Mouse (Mus musculus): ENCODE results near the gene Gpc6. TPM values are rescaled to one million over a fixed set of nuclear protein-coding genes. Genes with fewer than 3 reads are reported as not detected.

The Gpc6 gene
- polyA plus RNA-seq, 1 experiment, result 4.7 TPM

DNA sequence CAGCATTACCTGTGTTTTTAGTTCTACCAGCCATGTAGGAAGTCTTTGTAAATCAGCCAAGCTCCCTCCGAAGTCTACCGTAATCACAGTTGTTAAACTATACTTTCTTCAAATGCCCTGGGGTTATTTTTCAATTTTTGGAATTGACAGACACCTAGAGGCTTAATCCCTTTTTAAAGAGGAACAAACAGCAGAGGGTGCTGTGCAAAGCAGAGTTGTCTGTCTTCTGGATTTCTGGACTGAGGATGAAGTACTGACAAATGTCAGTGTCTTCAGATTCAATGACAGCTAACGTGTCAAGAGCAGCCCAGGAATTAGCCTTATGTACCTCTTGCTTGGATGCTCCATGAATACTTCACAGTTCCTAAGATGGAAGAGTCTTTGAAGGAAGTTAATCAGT is 62.2 kb downstream of the Gpc6 start:
- Histone ChIP-seq H3K4me3 (ENCODE audit: insufficient read depth, low read length) (no peak overlapping the region), H3K27ac (ENCODE audit: insufficient read depth, low read length) (no peak overlapping the region), H3K4me1 (ENCODE audit: control insufficient read depth, insufficient read depth, low read length) (no peaks in the 10 kb centered on the region)
- no peak for TF ChIP-seq CTCF (IDR thresholded peaks at IDR 0.05; ENCODE audit: extremely low read depth, insufficient read depth, low read length)
- TF ChIP-seq POLR2A (IDR thresholded peaks at IDR 0.05; ENCODE audit: extremely low read depth, insufficient read depth, low read length), result no peak

DNA sequence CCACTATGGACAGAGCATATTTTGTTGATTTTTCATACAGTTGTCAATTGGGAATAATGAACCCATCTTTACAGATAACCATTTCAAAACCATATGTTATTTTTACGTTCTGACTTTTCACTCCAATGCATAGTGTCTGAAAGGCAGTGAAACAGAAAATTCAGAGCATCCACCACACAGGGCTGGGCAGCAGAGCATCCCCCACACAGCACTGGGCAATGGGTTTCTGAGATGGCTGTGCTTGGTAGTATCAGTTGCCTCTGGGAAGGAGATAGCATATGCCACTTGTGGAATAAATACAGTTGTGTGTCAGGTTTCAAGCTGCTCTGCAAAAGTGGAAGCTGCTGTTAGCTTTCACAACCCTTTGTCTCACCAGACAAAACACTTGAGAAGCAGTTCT is 75.3 kb downstream of the Gpc6 start:
- Histone ChIP-seq H3K4me3 (ENCODE audit: insufficient read depth, low read length) (no peak overlapping the region), H3K4me1 (ENCODE audit: control insufficient read depth, insufficient read depth, low read length) (no peaks in the 10 kb centered on the region), H3K27ac (ENCODE audit: insufficient read depth, low read length) (no peak overlapping the region)
- TF ChIP-seq POLR2A (IDR thresholded peaks at IDR 0.05; ENCODE audit: extremely low read depth, insufficient read depth, low read length), result no peak
- TF ChIP-seq CTCF (IDR thresholded peaks at IDR 0.05; ENCODE audit: extremely low read depth, insufficient read depth, low read length), result no peak

DNA sequence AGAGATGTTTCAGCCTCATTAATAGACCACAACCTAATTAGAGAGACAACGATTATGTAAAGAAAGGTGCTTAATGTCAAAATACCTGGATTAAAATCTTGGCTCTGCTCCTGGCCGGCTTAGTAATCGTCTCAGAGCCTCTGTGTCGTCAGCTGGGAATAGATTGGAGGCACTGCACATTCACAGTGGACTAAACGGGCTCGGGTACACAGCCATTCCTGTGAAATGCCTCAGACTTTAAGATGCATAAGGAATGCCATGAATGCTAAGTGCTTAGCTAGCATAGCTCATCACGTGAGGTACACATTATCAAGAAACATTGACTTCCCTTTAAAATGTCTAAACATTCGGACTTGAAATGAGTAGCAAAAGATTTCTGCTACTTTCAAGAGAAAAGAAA is 77.2 kb downstream of the Gpc6 start:
- Histone ChIP-seq H3K27ac (ENCODE audit: insufficient read depth, low read length) (no peak overlapping the region), H3K4me3 (ENCODE audit: insufficient read depth, low read length) (no peak overlapping the region), H3K4me1 (ENCODE audit: control insufficient read depth, insufficient read depth, low read length) (no peaks in the 10 kb centered on the region)
- no peak for TF ChIP-seq POLR2A (IDR thresholded peaks at IDR 0.05; ENCODE audit: extremely low read depth, insufficient read depth, low read length)
- TF ChIP-seq CTCF (IDR thresholded peaks at IDR 0.05; ENCODE audit: extremely low read depth, insufficient read depth, low read length), result no peak

DNA sequence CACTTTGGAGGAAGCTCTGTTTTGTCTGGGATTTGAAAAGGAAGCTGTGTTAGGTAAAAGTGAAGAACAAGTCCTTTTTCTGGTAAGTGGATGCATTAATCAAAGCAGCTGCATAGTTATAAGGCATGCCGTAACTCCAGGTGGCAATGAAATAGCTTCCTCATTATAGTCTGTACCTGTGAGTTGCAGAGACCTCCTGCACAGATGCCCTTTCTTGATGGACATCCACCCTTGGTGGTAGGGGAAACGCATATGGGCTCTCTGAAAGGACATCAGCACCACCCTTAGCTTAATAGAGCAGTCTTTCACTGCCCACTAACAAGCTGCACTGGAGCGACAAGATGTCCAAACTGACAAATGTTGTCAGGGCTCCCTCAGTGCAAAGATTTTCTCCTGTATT is 83.7 kb downstream of the Gpc6 start:
- TF ChIP-seq CTCF (IDR thresholded peaks at IDR 0.05; ENCODE audit: extremely low read depth, insufficient read depth, low read length), result no peak
- no peak for TF ChIP-seq POLR2A (IDR thresholded peaks at IDR 0.05; ENCODE audit: extremely low read depth, insufficient read depth, low read length)
- Histone ChIP-seq H3K4me1 (ENCODE audit: control insufficient read depth, insufficient read depth, low read length) (no peaks in the 10 kb centered on the region), H3K27ac (ENCODE audit: insufficient read depth, low read length) (no peak overlapping the region), H3K4me3 (ENCODE audit: insufficient read depth, low read length) (no peak overlapping the region)

DNA sequence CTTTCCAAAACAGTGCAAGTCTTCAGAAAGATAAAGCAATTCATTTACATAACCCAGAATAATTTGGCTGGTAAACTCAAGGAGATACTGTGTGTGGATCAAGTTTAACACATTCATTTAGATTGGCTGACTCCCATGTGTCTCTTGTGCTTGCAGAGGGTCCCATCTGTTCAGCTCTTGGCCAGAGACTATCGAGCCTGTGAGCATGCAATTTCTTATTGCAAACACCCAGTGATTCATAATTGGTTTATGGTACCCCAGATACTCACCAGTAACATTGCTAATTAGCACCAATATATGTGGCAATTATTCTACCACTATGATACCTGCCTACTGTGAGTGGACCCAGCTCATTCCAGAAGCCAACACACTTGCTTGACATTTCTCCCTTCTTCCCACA is 87.9 kb downstream of the Gpc6 start:
- Histone ChIP-seq H3K27ac (ENCODE audit: insufficient read depth, low read length) (no peak overlapping the region), H3K4me3 (ENCODE audit: insufficient read depth, low read length) (no peak overlapping the region), H3K4me1 (ENCODE audit: control insufficient read depth, insufficient read depth, low read length) (no peaks in the 10 kb centered on the region)
- no peak for TF ChIP-seq POLR2A (IDR thresholded peaks at IDR 0.05; ENCODE audit: extremely low read depth, insufficient read depth, low read length)

DNA sequence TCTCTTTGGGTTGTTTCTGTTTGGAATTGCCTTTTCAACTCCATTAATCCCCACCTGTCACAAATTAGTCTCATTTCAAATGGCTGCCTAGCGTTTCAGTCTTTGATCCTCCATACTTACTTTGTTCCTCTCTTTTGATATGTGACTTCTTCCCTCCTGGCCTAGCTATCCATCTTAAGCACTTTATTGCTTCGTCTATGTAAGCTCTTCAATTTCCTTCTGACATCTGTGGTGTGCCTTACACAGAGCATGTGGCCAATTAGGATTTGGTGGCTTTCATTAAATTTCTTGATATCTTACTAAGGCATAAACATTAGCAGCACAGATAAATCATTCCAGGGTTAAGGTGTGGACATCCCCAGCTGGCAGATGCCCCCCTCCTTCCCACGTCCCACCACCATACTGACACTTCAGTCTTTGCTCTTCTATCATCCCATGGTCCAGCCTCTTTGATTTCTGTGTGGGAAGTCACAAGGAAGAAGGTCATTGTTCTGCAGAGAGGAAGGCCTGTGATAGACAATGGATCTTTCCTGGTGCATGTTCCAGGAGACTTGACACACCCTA is 88.5 kb downstream of the Gpc6 start:
- Histone ChIP-seq H3K27ac (ENCODE audit: insufficient read depth, low read length) (no peak overlapping the region), H3K4me3 (ENCODE audit: insufficient read depth, low read length) (no peak overlapping the region), H3K4me1 (ENCODE audit: control insufficient read depth, insufficient read depth, low read length) (no peaks in the 10 kb centered on the region)
- TF ChIP-seq POLR2A (IDR thresholded peaks at IDR 0.05; ENCODE audit: extremely low read depth, insufficient read depth, low read length), result no peak
- no peak for TF ChIP-seq CTCF (IDR thresholded peaks at IDR 0.05; ENCODE audit: extremely low read depth, insufficient read depth, low read length)

DNA sequence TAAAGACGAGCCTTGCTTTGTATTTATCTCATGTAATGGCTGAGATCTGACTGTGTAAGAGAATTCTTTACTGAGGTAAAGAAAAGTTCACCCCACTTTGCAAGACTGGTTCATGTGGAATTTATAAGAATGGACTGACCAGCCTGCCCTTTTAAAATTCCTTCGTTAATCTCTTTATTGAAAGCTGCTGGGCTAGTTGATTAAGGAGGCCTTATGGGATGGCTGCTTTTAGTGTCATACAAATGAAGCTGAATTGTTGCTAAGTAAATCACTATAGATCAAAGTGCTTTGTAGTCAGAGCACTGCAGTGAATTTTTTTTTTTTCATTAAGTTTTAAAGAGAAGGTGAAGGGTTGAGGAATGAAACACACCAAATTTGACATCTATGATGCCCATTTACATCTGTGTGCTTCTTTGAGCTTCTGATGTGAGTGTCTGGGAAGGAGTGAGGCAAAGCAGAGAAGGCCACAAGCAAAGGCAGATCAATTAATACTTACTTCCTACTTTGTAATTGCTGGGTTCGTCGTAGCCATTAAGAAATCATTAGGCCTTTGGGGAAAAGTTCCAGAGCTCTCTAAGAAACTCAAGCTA is 90.3 kb downstream of the Gpc6 start:
- H3K4me1 ChIP-seq (ENCODE audit: control insufficient read depth, insufficient read depth, low read length), result no peaks in the 10 kb centered on the region
- TF ChIP-seq CTCF (IDR thresholded peaks at IDR 0.05; ENCODE audit: extremely low read depth, insufficient read depth, low read length) (no peak), POLR2A (IDR thresholded peaks at IDR 0.05; ENCODE audit: extremely low read depth, insufficient read depth, low read length) (no peak)
- no peak overlapping the region for H3K27ac ChIP-seq (ENCODE audit: insufficient read depth, low read length)
- H3K4me3 ChIP-seq (ENCODE audit: insufficient read depth, low read length), result no peak overlapping the region

DNA sequence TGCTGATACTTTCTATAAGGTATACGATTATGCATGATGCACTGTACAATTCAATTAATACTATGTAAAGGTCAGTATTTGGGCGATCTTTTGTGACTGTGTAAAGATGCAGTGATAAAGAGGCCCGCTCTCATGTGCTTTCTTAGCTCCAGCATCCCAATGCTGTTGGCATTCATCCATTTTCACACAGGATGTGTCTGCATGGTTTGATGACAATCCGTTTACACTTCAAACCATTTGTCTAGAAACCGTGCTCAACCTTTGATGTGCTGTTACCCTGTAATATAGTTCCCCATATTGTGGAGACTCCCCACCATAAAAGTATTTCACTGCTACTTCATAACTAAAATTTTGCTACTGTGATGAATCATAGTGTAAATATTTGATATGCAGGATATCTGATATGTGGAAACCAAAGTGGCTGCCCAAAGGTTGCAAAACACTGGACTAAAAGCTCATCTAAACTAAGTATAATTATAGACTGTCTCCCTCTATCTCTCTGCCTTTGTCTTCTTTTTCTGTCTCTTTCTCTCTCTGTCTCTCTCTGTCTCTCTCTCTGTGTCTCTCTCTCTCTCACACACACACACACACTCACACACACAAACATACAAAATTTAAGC is 97.2 kb downstream of the Gpc6 start:
- H3K4me1 ChIP-seq (ENCODE audit: control insufficient read depth, insufficient read depth, low read length), result no peaks in the 10 kb centered on the region
- no peak overlapping the region for H3K27ac ChIP-seq (ENCODE audit: insufficient read depth, low read length)
- TF ChIP-seq CTCF (IDR thresholded peaks at IDR 0.05; ENCODE audit: extremely low read depth, insufficient read depth, low read length) (no peak), POLR2A (IDR thresholded peaks at IDR 0.05; ENCODE audit: extremely low read depth, insufficient read depth, low read length) (no peak)
- no peak overlapping the region for H3K4me3 ChIP-seq (ENCODE audit: insufficient read depth, low read length)

DNA sequence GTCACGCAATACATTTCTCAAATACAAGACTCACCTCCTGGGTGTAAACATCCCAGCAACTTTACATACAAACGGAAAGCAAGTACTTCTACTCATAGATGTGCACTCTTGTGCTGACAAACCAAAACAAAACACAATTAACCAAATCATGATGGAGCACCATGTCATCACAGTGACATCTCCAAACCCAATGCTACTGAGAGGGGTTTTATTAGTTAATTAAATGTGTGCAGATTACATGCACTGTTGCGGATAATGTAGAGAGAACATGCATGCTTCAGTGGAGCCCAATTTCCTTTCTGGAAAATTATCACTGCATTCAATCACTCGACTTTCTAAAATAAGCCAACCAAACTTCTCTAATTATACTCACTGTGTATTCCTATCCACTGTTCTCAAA is 109.0 kb downstream of the Gpc6 start:
- Histone ChIP-seq H3K4me3 (ENCODE audit: insufficient read depth, low read length) (no peak overlapping the region), H3K27ac (ENCODE audit: insufficient read depth, low read length) (no peak overlapping the region), H3K4me1 (ENCODE audit: control insufficient read depth, insufficient read depth, low read length) (no peaks in the 10 kb centered on the region)
- TF ChIP-seq POLR2A (IDR thresholded peaks at IDR 0.05; ENCODE audit: extremely low read depth, insufficient read depth, low read length) (no peak), CTCF (IDR thresholded peaks at IDR 0.05; ENCODE audit: extremely low read depth, insufficient read depth, low read length) (no peak)

DNA sequence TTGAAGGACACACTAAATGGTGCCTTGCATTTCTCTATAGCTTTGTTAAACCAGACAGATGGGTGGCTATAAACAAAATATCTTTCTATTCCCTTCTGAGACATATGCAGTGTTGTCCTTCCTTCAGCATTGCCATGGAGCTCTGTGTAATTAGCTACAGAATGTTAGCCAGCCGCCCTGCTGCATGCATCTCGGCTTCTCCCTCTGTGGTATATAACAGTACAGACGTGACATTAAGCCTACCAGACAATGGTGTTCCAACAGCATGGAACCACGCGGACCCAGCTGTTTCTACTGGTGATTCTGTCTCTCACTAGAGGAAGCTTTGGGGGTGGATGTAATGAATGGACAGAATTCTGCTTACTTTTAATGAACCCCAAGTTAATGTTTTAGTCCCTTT is 115.9 kb downstream of the Gpc6 start:
- Histone ChIP-seq H3K4me1 (ENCODE audit: control insufficient read depth, insufficient read depth, low read length) (no peaks in the 10 kb centered on the region), H3K4me3 (ENCODE audit: insufficient read depth, low read length) (no peak overlapping the region), H3K27ac (ENCODE audit: insufficient read depth, low read length) (no peak overlapping the region)
- TF ChIP-seq POLR2A (IDR thresholded peaks at IDR 0.05; ENCODE audit: extremely low read depth, insufficient read depth, low read length) (no peak), CTCF (IDR thresholded peaks at IDR 0.05; ENCODE audit: extremely low read depth, insufficient read depth, low read length) (no peak)

Measured in cortical plate, adult 2 months (tissue).